Mouse (Mus musculus): ENCODE data around the gene Adrb1.

DNA sequence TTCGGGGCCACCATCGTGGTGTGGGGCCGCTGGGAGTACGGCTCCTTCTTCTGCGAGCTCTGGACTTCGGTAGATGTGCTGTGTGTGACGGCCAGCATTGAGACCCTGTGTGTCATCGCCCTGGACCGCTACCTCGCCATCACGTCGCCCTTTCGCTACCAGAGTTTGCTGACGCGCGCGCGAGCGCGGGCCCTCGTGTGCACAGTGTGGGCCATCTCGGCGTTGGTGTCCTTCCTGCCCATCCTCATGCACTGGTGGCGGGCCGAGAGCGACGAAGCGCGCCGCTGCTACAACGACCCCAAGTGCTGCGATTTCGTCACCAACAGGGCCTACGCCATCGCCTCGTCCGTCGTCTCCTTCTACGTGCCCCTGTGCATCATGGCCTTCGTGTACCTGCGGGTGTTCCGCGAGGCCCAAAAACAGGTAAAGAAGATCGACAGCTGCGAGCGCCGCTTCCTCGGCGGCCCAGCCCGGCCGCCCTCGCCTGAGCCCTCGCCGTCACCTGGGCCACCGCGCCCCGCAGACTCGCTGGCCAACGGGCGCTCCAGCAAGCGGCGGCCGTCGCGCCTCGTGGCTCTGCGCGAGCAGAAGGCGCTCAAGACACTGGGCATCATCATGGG lies 822 bp downstream of the Adrb1 start:
- TF ChIP-seq CTCF (IDR thresholded peaks at IDR 0.05; ENCODE audit: borderline replicate concordance, extremely low read depth, insufficient read depth, insufficient read length) (no peak), POLR2A (IDR thresholded peaks at IDR 0.05; ENCODE audit: borderline replicate concordance, extremely low read depth, insufficient read depth, insufficient read length, poor library complexity, severe bottlenecking) (no peak)

Data from brain, embryonic 14.5 days (tissue).